ENCODE assay signal across 26 mouse cellular contexts in the genomic region with DNA sequence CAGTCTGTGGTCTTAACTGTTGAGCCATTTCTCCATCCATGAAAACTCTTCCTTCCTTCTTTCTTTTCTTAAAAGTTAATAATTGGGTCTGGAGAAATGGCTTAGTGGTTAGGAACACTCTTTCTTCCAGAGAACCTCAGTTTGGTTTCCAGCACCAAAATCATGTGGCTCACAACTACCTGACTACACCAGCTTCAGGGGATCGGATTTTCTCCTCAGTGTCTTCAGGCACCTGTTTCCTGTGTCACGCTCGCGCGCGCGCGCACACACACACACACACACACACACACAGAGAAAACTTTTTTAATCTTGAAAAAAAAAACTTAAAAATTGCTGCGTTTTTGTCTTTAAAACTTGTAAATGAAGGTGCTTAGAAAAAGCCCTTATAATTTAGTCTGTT. TPM values are rescaled to one million over a fixed set of nuclear protein-coding genes. Genes with fewer than 3 reads are reported as not detected.
DNase-seq lines count a peak whose midpoint lies in the region; ATAC-seq and TF ChIP-seq lines count a peak whose summit lies in the region.
"Had no signal": no experiment of that assay in that cellular context is flagged by ENCODE, and none has a peak within 500 bp of the region (broad histone marks: within the 10 kb centered on the region; RNA-seq: fewer than 3 reads in every experiment).

No protein-coding gene starts in this region.

- H3K27ac ChIP-seq in liver, embryonic 12.5 days = no peak overlapping the region
- no peak overlapping the region for H3K27ac ChIP-seq in liver, postnatal 0 days (ENCODE audit: low read depth)
- H3K27ac ChIP-seq in liver, embryonic 14.5 days = no peak overlapping the region
- H3K27ac ChIP-seq: embryonic facial prominence, embryonic 12.5 days; forebrain, embryonic 12.5 days; heart, embryonic 15.5 days; hindbrain, embryonic 13.5 days; kidney, postnatal 0 days; limb, embryonic 12.5 days; midbrain, embryonic 10.5 days; neural tube, embryonic 15.5 days; stomach, postnatal 0 days had no signal

- TF ChIP-seq EP300 in liver, postnatal 0 days (IDR thresholded peaks at IDR 0.05; ENCODE audit: low read depth) = no peak
- no peak for TF ChIP-seq EP300 in liver, embryonic 14.5 days (IDR thresholded peaks at IDR 0.05; ENCODE audit: low read depth)

- peak overlapping the region; percentile 20; the same call in 1 of the 2 replicates for H3K4me2 ChIP-seq in liver, embryonic 12.5 days
- no peak overlapping the region for H3K4me2 ChIP-seq in liver, postnatal 0 days (ENCODE audit: low read depth, low read length)
- H3K4me2 ChIP-seq in liver, embryonic 14.5 days (ENCODE audit: low read depth) = peak overlapping the region; percentile 23; the same call in 1 of the 2 replicates
- H3K4me2 ChIP-seq: hindbrain, embryonic 13.5 days had no signal

- DNase-seq in liver, postnatal 0 days = no peak
- DNase-seq in liver, embryonic 14.5 days (ENCODE audit: low read depth in 3 of 3, low spot score in 3 of 3) = no peak
- DNase-seq in adrenal gland, adult 2 months = no peak
- no peak for DNase-seq in spleen, postnatal 10 days (ENCODE audit: low spot score in 2 of 2)
- DNase-seq: adrenal gland, postnatal 10 days; cerebellum, adult 2 months; cerebellum, postnatal 25 days; gastrocnemius, postnatal 36 days; heart, postnatal 36 days; kidney, adult 2 months; right cerebral cortex, adult 18-20 months; right cerebral cortex, postnatal 4 days had no signal

- TF ChIP-seq CTCF in liver, postnatal 0 days (IDR thresholded peaks at IDR 0.05; ENCODE audit: low read depth) = no peak
- no peak for TF ChIP-seq CTCF in E14TG2a.4 (conservative IDR thresholded peaks at IDR 0.05; ENCODE audit: low read length)
- TF ChIP-seq CTCF in liver, embryonic 14.5 days (IDR thresholded peaks at IDR 0.05; ENCODE audit: low read depth) = no peak

- no peaks in the 10 kb centered on the region for H3K27me3 ChIP-seq in liver, embryonic 12.5 days (replicated peaks)
- H3K27me3 ChIP-seq in liver, postnatal 0 days (ENCODE audit: insufficient read depth, low read length) = no peaks in the 10 kb centered on the region
- H3K27me3 ChIP-seq in E14TG2a.4 (ENCODE audit: insufficient read depth, low read length) = no peaks in the 10 kb centered on the region
- no peaks in the 10 kb centered on the region for H3K27me3 ChIP-seq in liver, embryonic 14.5 days (ENCODE audit: control insufficient read depth, insufficient read depth, low read length)
- H3K27me3 ChIP-seq: embryonic facial prominence, embryonic 12.5 days; forebrain, embryonic 12.5 days; heart, embryonic 15.5 days; hindbrain, embryonic 13.5 days; limb, embryonic 12.5 days; neural tube, embryonic 15.5 days had no signal

- H3K4me3 ChIP-seq in liver, embryonic 12.5 days = no peak overlapping the region
- H3K4me3 ChIP-seq in liver, postnatal 0 days (ENCODE audit: low read depth, low read length) = no peak overlapping the region
- peak overlapping the region; percentile 96 for H3K4me3 ChIP-seq in E14TG2a.4 (replicated peaks; ENCODE audit: low read length)
- H3K4me3 ChIP-seq in liver, embryonic 14.5 days (ENCODE audit: insufficient read depth in 1 of 2, low read depth in 2 of 2, low read length in 2 of 2) = no peak overlapping the region
- H3K4me3 ChIP-seq: hindbrain, embryonic 13.5 days; neural tube, embryonic 15.5 days had no signal

- H3K4me1 ChIP-seq in liver, embryonic 12.5 days = peaks cover 30% of the 10 kb centered on the region
- peaks cover 26% of the 10 kb centered on the region for H3K4me1 ChIP-seq in liver, postnatal 0 days (ENCODE audit: insufficient read depth)
- peaks cover 62% of the 10 kb centered on the region for H3K4me1 ChIP-seq in E14TG2a.4 (replicated peaks; ENCODE audit: low read depth, low read length)
- H3K4me1 ChIP-seq in liver, embryonic 14.5 days (replicated peaks; ENCODE audit: control insufficient read depth in 2 of 2, insufficient read depth in 2 of 2, low read length in 1 of 2) = peaks cover 9 to 10% of the 10 kb centered on the region in 2 experiments

- peaks cover 51% of the 10 kb centered on the region for H3K36me3 ChIP-seq in liver, embryonic 12.5 days
- peaks cover 8% of the 10 kb centered on the region for H3K36me3 ChIP-seq in liver, postnatal 0 days (replicated peaks; ENCODE audit: insufficient read depth, low read length)
- peaks cover 64% of the 10 kb centered on the region for H3K36me3 ChIP-seq in E14TG2a.4 (ENCODE audit: insufficient read depth, low read length)
- peaks cover 16% of the 10 kb centered on the region for H3K36me3 ChIP-seq in liver, embryonic 14.5 days (replicated peaks; ENCODE audit: control insufficient read depth, insufficient read depth, low read depth)

- no peak for ATAC-seq in liver, embryonic 12.5 days
- ATAC-seq in liver, postnatal 0 days = no peak
- ATAC-seq in liver, embryonic 14.5 days (ENCODE audit: insufficient read depth) = no peak
- ATAC-seq in erythroid progenitor cell, adult 5-6 weeks (replicated peaks; ENCODE audit: low FRiP score, poor library complexity, severe bottlenecking) = no peak
- ATAC-seq: activated CD4-positive, CD25-positive, alpha-beta regulatory T cell, adult 4 months; lung, postnatal 0 days had no signal

- H3K9me3 ChIP-seq in liver, embryonic 12.5 days (replicated peaks) = no peaks in the 10 kb centered on the region
- no peaks in the 10 kb centered on the region for H3K9me3 ChIP-seq in liver, postnatal 0 days (ENCODE audit: low read length)
- H3K9me3 ChIP-seq in E14TG2a.4 (ENCODE audit: low read length) = no peaks in the 10 kb centered on the region
- no peaks in the 10 kb centered on the region for H3K9me3 ChIP-seq in liver, embryonic 14.5 days (ENCODE audit: control insufficient read depth, low read length)
- H3K9me3 ChIP-seq: embryonic facial prominence, embryonic 12.5 days; forebrain, embryonic 12.5 days; heart, embryonic 15.5 days; hindbrain, embryonic 13.5 days; limb, embryonic 12.5 days; midbrain, embryonic 10.5 days; neural tube, embryonic 15.5 days had no signal

- no peak overlapping the region for H3K9ac ChIP-seq in liver, embryonic 12.5 days
- no peak overlapping the region for H3K9ac ChIP-seq in liver, postnatal 0 days (replicated peaks)
- no peak overlapping the region for H3K9ac ChIP-seq in liver, embryonic 14.5 days (replicated peaks)
- H3K9ac ChIP-seq: embryonic facial prominence, embryonic 12.5 days; forebrain, embryonic 12.5 days; heart, embryonic 15.5 days; hindbrain, embryonic 13.5 days; limb, embryonic 12.5 days; neural tube, embryonic 15.5 days had no signal

- WGBS in liver, embryonic 12.5 days (ENCODE audit: insufficient replicate concordance) = 91% methylated on average over 9 of the region's 9 CpGs
- 91% methylated on average over 9 of the region's 9 CpGs for WGBS in liver, postnatal 0 days (ENCODE audit: insufficient replicate concordance)
- 88% methylated on average over 9 of the region's 9 CpGs for WGBS in liver, embryonic 14.5 days (ENCODE audit: insufficient replicate concordance)

RNA-seq across cellular contexts. Expression of a gene that starts 2.4 kb away (rescaled TPM):
- 82.5 and 85.8 TPM in 2 replicates for polyA plus RNA-seq in liver, embryonic 12.5 days (2016; fragmentation: Nextera tagmentation; extraction: Ambion mirVana)
- polyA plus RNA-seq in liver, postnatal 0 days (2015; fragmentation: Nextera tagmentation; extraction: Ambion mirVana) = 75.8 and 80.6 TPM in 2 replicates
- polyA plus RNA-seq in liver, embryonic 14.5 days (2012; rRNA removed) = 43.1 and 47.8 TPM in 2 replicates
- polyA plus RNA-seq in liver, embryonic 14.5 days (2014; fragmentation: Nextera tagmentation; extraction: Ambion mirVana) = 80.5 and 83.5 TPM in 2 replicates
- 10 to 100 TPM; 52.3 to 64.8 TPM for total RNA-seq in adrenal gland, adult 2 months (2021)
- polyA plus RNA-seq in adrenal gland, adult 2 months (2012; rRNA removed) = 29.4 and 36.8 TPM in 2 replicates
- total RNA-seq in erythroid progenitor cell, adult 5-6 weeks (2015; ENCODE audit: low replicate concordance) = 32.7 and 45.4 TPM in 2 replicates
- total RNA-seq in erythroid progenitor cell, adult 5-6 weeks (2017; ENCODE audit: low replicate concordance) = 23.9 and 91.4 TPM in 2 replicates

RNA-seq across cellular contexts. Expression of a gene that starts 6.7 kb away (rescaled TPM):
- 154 and 161 TPM in 2 replicates for polyA plus RNA-seq in liver, embryonic 12.5 days (2016; fragmentation: Nextera tagmentation; extraction: Ambion mirVana)
- polyA plus RNA-seq in liver, postnatal 0 days (2015; fragmentation: Nextera tagmentation; extraction: Ambion mirVana) = 72.0 and 75.4 TPM in 2 replicates
- polyA plus RNA-seq in liver, embryonic 14.5 days (2012; rRNA removed) = 27.1 and 61.2 TPM in 2 replicates
- 122 and 125 TPM in 2 replicates for polyA plus RNA-seq in liver, embryonic 14.5 days (2014; fragmentation: Nextera tagmentation; extraction: Ambion mirVana)
- 10 to 100 TPM; 52.7 to 55.8 TPM for total RNA-seq in adrenal gland, adult 2 months (2021)
- polyA plus RNA-seq in adrenal gland, adult 2 months (2012; rRNA removed) = 1.3 and 1.5 TPM in 2 replicates
- total RNA-seq in erythroid progenitor cell, adult 5-6 weeks (2015; ENCODE audit: low replicate concordance) = 151 and 206 TPM in 2 replicates
- total RNA-seq in erythroid progenitor cell, adult 5-6 weeks (2017; ENCODE audit: low replicate concordance) = 162 and 172 TPM in 2 replicates

RNA-seq across cellular contexts. Expression of a gene that starts 19.7 kb away (rescaled TPM):
- polyA plus RNA-seq in liver, embryonic 12.5 days (2016; fragmentation: Nextera tagmentation; extraction: Ambion mirVana) = 3.7 and 3.9 TPM in 2 replicates
- polyA plus RNA-seq in liver, postnatal 0 days (2015; fragmentation: Nextera tagmentation; extraction: Ambion mirVana) = 2.3 and 2.5 TPM in 2 replicates
- 2.1 and 2.9 TPM in 2 replicates for polyA plus RNA-seq in liver, embryonic 14.5 days (2012; rRNA removed)
- 0.99 and 1.5 TPM in 2 replicates for polyA plus RNA-seq in liver, embryonic 14.5 days (2014; fragmentation: Nextera tagmentation; extraction: Ambion mirVana)
- total RNA-seq in adrenal gland, adult 2 months (2021) = 1 to 10 TPM; 6.7 to 9.4 TPM
- 15.6 and 18.0 TPM in 2 replicates for polyA plus RNA-seq in adrenal gland, adult 2 months (2012; rRNA removed)
- total RNA-seq in erythroid progenitor cell, adult 5-6 weeks (2015; ENCODE audit: low replicate concordance) = 6.5 TPM in 1 of 2 replicates, not detected in the other
- 0.26 and 2.0 TPM in 2 replicates for total RNA-seq in erythroid progenitor cell, adult 5-6 weeks (2017; ENCODE audit: low replicate concordance)

RNA-seq across cellular contexts. Expression of a gene that starts 20.0 kb away (rescaled TPM):
- 27.9 and 29.1 TPM in 2 replicates for polyA plus RNA-seq in liver, embryonic 12.5 days (2016; fragmentation: Nextera tagmentation; extraction: Ambion mirVana)
- 12.9 and 15.0 TPM in 2 replicates for polyA plus RNA-seq in liver, postnatal 0 days (2015; fragmentation: Nextera tagmentation; extraction: Ambion mirVana)
- polyA plus RNA-seq in liver, embryonic 14.5 days (2012; rRNA removed) = 4.2 and 6.0 TPM in 2 replicates
- 10.7 and 12.3 TPM in 2 replicates for polyA plus RNA-seq in liver, embryonic 14.5 days (2014; fragmentation: Nextera tagmentation; extraction: Ambion mirVana)
- 10 to 100 TPM; 61.8 to 77.2 TPM for total RNA-seq in adrenal gland, adult 2 months (2021)
- 7.1 and 10.6 TPM in 2 replicates for polyA plus RNA-seq in adrenal gland, adult 2 months (2012; rRNA removed)
- total RNA-seq in erythroid progenitor cell, adult 5-6 weeks (2015; ENCODE audit: low replicate concordance) = 15.1 and 15.5 TPM in 2 replicates
- 23.5 and 24.6 TPM in 2 replicates for total RNA-seq in erythroid progenitor cell, adult 5-6 weeks (2017; ENCODE audit: low replicate concordance)

RNA-seq across cellular contexts. Expression of a gene that starts 33.1 kb away (rescaled TPM):
- 5.5 and 6.8 TPM in 2 replicates for polyA plus RNA-seq in liver, embryonic 12.5 days (2016; fragmentation: Nextera tagmentation; extraction: Ambion mirVana)
- polyA plus RNA-seq in liver, postnatal 0 days (2015; fragmentation: Nextera tagmentation; extraction: Ambion mirVana) = 11.3 and 13.5 TPM in 2 replicates
- polyA plus RNA-seq in liver, embryonic 14.5 days (2012; rRNA removed) = 8.0 and 9.5 TPM in 2 replicates
- polyA plus RNA-seq in liver, embryonic 14.5 days (2014; fragmentation: Nextera tagmentation; extraction: Ambion mirVana) = 8.3 and 8.9 TPM in 2 replicates
- total RNA-seq in adrenal gland, adult 2 months (2021) = 10 to 100 TPM; 35.8 to 64.4 TPM
- polyA plus RNA-seq in adrenal gland, adult 2 months (2012; rRNA removed) = 16.0 and 16.8 TPM in 2 replicates
- total RNA-seq in erythroid progenitor cell, adult 5-6 weeks (2015; ENCODE audit: low replicate concordance) = 1.3 and 1.4 TPM in 2 replicates
- 0.90 and 1.9 TPM in 2 replicates for total RNA-seq in erythroid progenitor cell, adult 5-6 weeks (2017; ENCODE audit: low replicate concordance)
- polyA plus RNA-seq: activated CD4-positive, CD25-positive, alpha-beta regulatory T cell, adult 4 months had no signal

Comparison
In these comparisons a context has a peak if more than half of its experiments do, and no peak if none do; other contexts are left out.
1. RNA of a gene that starts 6.7 kb away (polyA plus RNA-seq): 154 to 161 TPM in liver, embryonic 12.5 days, 27.1 to 125 TPM in liver, embryonic 14.5 days and 72.0 to 75.4 TPM in liver, postnatal 0 days; 1.3 to 1.5 TPM in adrenal gland, adult 2 months; every median in the first group is over 10 times any median in the second.